Mouse (Mus musculus): ENCODE measurements around the gene Rinl. TPM values are rescaled to one million over a fixed set of nuclear protein-coding genes. Genes with fewer than 3 reads are reported as not detected.

The Rinl gene
- polyA plus RNA-seq, 1 experiment from 2014 or later, result 2.7 TPM

GRCm38 (mm10) chr7:28785161-28785560, 3.6 kb upstream of the Rinl start:
- H3K9ac ChIP-seq, result no peak overlapping the region
- ATAC-seq (ENCODE audit: low FRiP score), result no peak
- 67% methylated on average over 5 of the region's 5 CpGs for WGBS

DNA sequence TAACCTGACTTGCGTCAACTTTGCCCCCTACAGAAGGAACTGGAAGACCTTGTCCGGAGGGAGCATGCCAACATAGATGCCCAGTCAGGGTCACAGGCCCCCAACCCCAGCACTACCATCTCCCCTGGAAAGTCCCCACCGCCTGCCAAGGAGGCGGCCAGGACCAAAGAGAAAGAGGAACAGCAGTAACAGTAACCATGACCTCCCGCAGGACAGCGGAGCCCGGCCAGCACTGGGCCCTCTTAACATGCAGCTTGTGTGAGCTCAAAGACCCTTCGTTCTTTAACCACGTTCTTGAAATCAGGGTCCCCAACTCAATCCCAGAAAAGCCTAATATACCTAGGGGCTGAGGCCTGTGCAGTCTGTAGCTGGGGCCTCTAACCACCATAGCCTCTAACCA, 885 bp upstream of the Rinl start:
- Histone ChIP-seq H3K4me2 (replicated peaks) (no peak overlapping the region), H3K9me3 (replicated peaks) (no peaks in the 10 kb centered on the region), H3K9ac (no peak overlapping the region), H3K4me3 (no peak overlapping the region), H3K4me1 (0 out of 2 replicates have a peak, but pooled peaks cover 2% of the 10 kb centered on the region), H3K36me3 (peaks cover 34% of the 10 kb centered on the region), H3K27me3 (no peaks in the 10 kb centered on the region), H3K27ac (no peak overlapping the region)
- no peak for ATAC-seq (ENCODE audit: low FRiP score)
- WGBS, result 92% methylated on average over 9 of the region's 9 CpGs

More at GRCm38 (mm10) chr7:28785161-28785560, 3.6 kb upstream of the Rinl start:
- no peak overlapping the region for H3K27ac ChIP-seq
- H3K4me1 ChIP-seq, result peaks cover 7% of the 10 kb centered on the region
- no peak overlapping the region for H3K4me2 ChIP-seq (replicated peaks)
- H3K36me3 ChIP-seq, result peaks cover 40% of the 10 kb centered on the region
- H3K9me3 ChIP-seq (replicated peaks), result no peaks in the 10 kb centered on the region
- no peak overlapping the region for H3K4me3 ChIP-seq
- H3K27me3 ChIP-seq, result no peaks in the 10 kb centered on the region

DNA sequence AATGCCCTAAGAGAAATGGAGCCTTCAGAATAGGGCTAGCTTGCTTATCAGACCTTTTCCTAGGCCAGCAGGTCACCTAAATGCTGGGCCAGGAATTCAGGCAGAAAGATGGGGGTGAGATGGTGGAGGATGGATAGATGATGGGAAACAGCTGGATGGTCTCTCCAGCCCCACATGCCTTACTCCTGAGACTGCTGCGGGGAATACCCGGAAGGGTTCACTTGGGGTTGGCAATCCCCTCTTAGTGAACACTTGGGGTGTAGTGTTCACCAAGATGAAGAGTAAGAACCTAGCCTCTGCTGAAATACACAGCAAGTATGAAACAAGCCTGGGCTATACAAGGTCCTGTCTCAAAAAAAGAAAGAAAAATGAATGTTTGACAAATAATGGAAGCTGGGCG, 466 bp downstream of the Rinl start:
- no peak overlapping the region for H3K4me3 ChIP-seq
- WGBS, result 80% methylated on average over 3 of the region's 3 CpGs
- H3K9ac ChIP-seq, result no peak overlapping the region
- H3K4me1 ChIP-seq, result 0 out of 2 replicates have a peak, but pooled peaks cover 2% of the 10 kb centered on the region
- no peak for ATAC-seq (ENCODE audit: low FRiP score)
- peaks cover 24% of the 10 kb centered on the region for H3K36me3 ChIP-seq
- H3K27me3 ChIP-seq, result no peaks in the 10 kb centered on the region
- no peak overlapping the region for H3K27ac ChIP-seq
- no peaks in the 10 kb centered on the region for H3K9me3 ChIP-seq (replicated peaks)
- no peak overlapping the region for H3K4me2 ChIP-seq (replicated peaks)

- no peak overlapping the region for H3K27ac ChIP-seq
- peaks cover 24% of the 10 kb centered on the region for H3K36me3 ChIP-seq
- H3K4me1 ChIP-seq, result 0 out of 2 replicates have a peak, but pooled peaks cover 2% of the 10 kb centered on the region
- no peaks in the 10 kb centered on the region for H3K9me3 ChIP-seq (replicated peaks)
- no peak overlapping the region for H3K9ac ChIP-seq
- 46% methylated on average over 8 of the region's 8 CpGs for WGBS
- H3K27me3 ChIP-seq, result no peaks in the 10 kb centered on the region
- no peak overlapping the region for H3K4me2 ChIP-seq (replicated peaks)
- H3K4me3 ChIP-seq, result no peak overlapping the region
- no peak for ATAC-seq (ENCODE audit: low FRiP score)
Observed at GRCm38 (mm10) chr7:28790066-28790806, 1.5 kb downstream of the Rinl start.

- Histone ChIP-seq H3K4me3 (no peak overlapping the region), H3K27ac (no peak overlapping the region), H3K4me2 (replicated peaks) (no peak overlapping the region), H3K9me3 (replicated peaks) (no peaks in the 10 kb centered on the region), H3K9ac (no peak overlapping the region), H3K36me3 (peaks cover 12% of the 10 kb centered on the region), H3K27me3 (peaks cover 2% of the 10 kb centered on the region; the same call in 1 of the 2 replicates), H3K4me1 (peaks cover 5% of the 10 kb centered on the region)
- no peak for ATAC-seq (ENCODE audit: low FRiP score)
Observed at GRCm38 (mm10) chr7:28791706-28792105, 2.9 kb downstream of the Rinl start.

DNA sequence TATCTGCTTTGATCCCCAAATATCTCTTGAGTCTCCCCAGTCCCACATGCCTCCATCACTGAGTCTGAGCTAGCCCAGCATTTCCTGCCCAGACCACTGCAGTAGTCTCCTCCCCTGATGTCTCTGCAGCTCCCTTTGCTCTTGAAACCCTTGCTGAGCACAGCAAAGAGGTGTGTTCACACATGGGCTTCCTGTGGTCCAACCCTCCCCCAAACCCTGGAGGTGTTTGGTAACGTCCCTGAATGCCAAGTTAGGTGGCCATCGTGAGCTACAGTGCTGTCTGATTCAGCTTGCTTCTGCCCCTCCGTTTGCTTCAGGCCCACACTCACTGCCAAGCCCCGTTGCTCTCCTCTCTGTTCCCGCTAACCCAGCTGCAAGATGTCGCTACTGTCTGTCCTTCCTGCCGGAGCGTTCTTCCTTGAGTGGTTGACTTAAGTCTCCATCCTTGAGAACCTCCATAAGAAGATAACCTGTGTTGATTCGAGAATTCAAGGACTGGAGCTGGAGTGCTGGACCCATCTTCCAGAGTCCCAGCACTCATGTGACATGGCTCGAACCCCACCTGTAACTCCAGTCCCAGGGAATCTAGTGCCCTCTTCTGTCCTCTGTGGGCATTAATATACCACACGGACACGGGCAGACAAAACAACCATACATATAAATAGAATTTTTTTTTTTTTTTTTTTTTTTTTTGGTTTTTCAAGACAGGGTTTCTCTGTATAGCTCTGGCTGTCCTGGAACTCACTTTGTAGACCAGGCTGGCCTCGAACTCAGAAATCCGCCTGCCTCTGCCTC, 3.8 kb downstream of the Rinl start:
- Histone ChIP-seq H3K4me3 (no peak overlapping the region), H3K4me2 (replicated peaks) (no peak overlapping the region), H3K9ac (no peak overlapping the region), H3K27me3 (peaks cover 2% of the 10 kb centered on the region; the same call in 1 of the 2 replicates), H3K9me3 (replicated peaks) (no peaks in the 10 kb centered on the region), H3K36me3 (peaks cover 8% of the 10 kb centered on the region), H3K4me1 (peaks cover 9% of the 10 kb centered on the region), H3K27ac (no peak overlapping the region)
- no peak for ATAC-seq (ENCODE audit: low FRiP score)
- 83% methylated on average over 14 of the region's 14 CpGs for WGBS

DNA sequence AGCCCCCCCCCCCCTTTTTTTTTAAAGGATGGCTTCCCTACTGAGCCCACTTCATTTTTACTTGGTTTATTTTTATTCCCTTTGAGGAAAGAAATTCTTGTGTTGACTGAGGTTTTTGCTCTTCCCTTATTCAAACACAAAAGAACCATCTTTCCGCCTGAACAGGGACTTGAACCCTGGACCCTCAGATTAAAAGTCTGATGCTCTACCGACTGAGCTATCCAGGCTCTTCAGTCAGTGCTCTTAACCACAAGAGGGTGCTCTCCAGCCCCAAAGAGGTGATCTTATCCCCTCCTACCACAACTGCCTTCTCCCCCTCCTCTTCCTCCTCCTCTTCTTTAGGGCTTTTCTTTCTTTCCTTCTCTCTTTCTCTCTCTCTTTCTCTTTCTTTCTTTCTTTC, 5.1 kb downstream of the Rinl start:
- 35% methylated on average over 2 of the region's 2 CpGs for WGBS
- no peak overlapping the region for H3K9ac ChIP-seq
- peaks cover 2% of the 10 kb centered on the region; the same call in 1 of the 2 replicates for H3K27me3 ChIP-seq
- H3K36me3 ChIP-seq, result no peaks in the 10 kb centered on the region
- H3K9me3 ChIP-seq (replicated peaks), result no peaks in the 10 kb centered on the region
- H3K27ac ChIP-seq, result no peak overlapping the region
- H3K4me2 ChIP-seq (replicated peaks), result no peak overlapping the region
- ATAC-seq (ENCODE audit: low FRiP score), result no peak
- H3K4me3 ChIP-seq, result no peak overlapping the region
- peaks cover 7% of the 10 kb centered on the region for H3K4me1 ChIP-seq

DNA sequence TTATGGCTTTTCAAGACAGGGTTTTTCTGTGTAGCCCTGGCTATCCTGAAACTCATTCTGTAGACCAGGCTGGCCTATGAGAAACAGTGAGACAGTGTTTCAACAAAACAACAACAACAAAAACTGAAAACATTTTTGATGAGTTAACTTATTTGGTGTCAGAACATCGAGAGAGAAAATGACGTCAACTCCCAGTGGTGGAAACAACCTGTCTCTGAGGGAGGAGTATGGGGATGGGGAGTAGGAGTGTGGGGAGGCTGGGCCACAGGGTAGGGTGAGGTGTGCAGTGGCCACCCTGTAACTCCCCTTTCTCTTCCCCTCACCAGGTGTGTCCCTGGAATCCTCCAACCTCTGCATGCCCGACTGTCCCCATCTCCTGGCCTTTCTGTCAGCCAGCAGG, 5.7 kb downstream of the Rinl start:
- 81% methylated on average over 3 of the region's 3 CpGs for WGBS
- Histone ChIP-seq H3K27ac (no peak overlapping the region), H3K9me3 (replicated peaks) (no peaks in the 10 kb centered on the region), H3K4me3 (no peak overlapping the region), H3K36me3 (no peaks in the 10 kb centered on the region), H3K4me1 (peaks cover 6% of the 10 kb centered on the region), H3K4me2 (replicated peaks) (no peak overlapping the region), H3K9ac (no peak overlapping the region), H3K27me3 (peaks cover 2% of the 10 kb centered on the region; the same call in 1 of the 2 replicates)
- no peak for ATAC-seq (ENCODE audit: low FRiP score)

GRCm38 (mm10) chr7:28795832-28796231, 7.1 kb downstream of the Rinl start:
- H3K27ac ChIP-seq, result no peak overlapping the region
- H3K9me3 ChIP-seq (replicated peaks), result no peaks in the 10 kb centered on the region
- no peaks in the 10 kb centered on the region for H3K36me3 ChIP-seq
- H3K4me3 ChIP-seq, result no peak overlapping the region
- H3K4me1 ChIP-seq, result peaks cover 6% of the 10 kb centered on the region
- no peak overlapping the region for H3K9ac ChIP-seq
- no peak overlapping the region for H3K4me2 ChIP-seq (replicated peaks)
- WGBS, result 81% methylated on average over 15 of the region's 15 CpGs
- peaks cover 2% of the 10 kb centered on the region; the same call in 1 of the 2 replicates for H3K27me3 ChIP-seq
- ATAC-seq (ENCODE audit: low FRiP score), result no peak

DNA sequence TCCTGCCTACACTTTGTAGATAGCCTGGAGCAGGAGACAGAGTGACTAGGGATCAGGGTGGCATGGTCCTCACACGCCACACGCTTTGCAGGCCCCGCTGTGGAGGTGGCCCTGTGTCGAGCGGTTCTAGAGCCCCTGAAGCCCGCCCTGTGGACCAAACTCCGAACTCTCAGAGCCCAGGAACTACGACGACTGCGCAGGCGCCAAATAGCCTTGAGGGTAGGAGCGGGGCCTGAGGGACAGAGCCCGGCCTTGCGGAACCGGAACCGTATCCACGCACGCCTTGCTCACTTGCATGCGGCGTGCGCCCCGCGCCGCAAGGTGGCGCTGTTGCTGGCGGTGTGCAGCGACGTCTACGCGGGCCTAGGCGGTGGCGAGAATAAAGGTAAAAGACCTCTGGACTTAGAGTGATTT, 7.8 kb downstream of the Rinl start:
- peaks cover 2% of the 10 kb centered on the region; the same call in 1 of the 2 replicates for H3K27me3 ChIP-seq
- peak; percentile 51 for ATAC-seq (ENCODE audit: low FRiP score)
- WGBS, result 18% methylated on average over 32 of the region's 32 CpGs
- no peaks in the 10 kb centered on the region for H3K36me3 ChIP-seq
- peak overlapping the region; percentile 35; the same call in 1 of the 2 replicates for H3K9ac ChIP-seq
- no peak overlapping the region for H3K27ac ChIP-seq
- H3K4me2 ChIP-seq (replicated peaks), result peak overlapping the region; percentile 44
- peak overlapping the region; percentile 10 for H3K4me3 ChIP-seq
- H3K4me1 ChIP-seq, result peaks cover 6% of the 10 kb centered on the region
- no peaks in the 10 kb centered on the region for H3K9me3 ChIP-seq (replicated peaks)

DNA sequence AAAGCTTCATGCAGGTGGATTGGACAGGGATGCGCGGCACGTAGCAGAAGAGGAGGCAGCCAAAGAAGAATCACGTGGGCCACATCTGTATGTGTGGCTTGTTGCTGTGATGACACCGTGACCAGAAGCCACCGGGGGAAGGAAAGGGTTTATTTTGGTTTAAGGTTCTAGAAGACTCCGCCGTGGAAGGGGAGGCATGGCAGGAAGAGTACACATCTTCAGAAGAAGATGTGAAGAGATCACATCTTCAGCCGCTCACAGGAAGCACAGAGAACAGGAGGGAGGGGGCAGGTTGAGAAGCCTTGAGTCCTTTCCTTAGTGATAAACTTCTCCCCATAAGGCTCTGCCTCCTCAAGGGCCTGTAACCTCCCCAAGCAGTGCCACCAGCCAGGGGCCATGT, 11.2 kb downstream of the Rinl start:
- no peak overlapping the region for H3K4me2 ChIP-seq (replicated peaks)
- 96% methylated on average over 9 of the region's 9 CpGs for WGBS
- no peaks in the 10 kb centered on the region for H3K9me3 ChIP-seq (replicated peaks)
- H3K27me3 ChIP-seq, result peaks cover 2% of the 10 kb centered on the region; the same call in 1 of the 2 replicates
- H3K4me3 ChIP-seq, result no peak overlapping the region
- peaks cover 24% of the 10 kb centered on the region for H3K4me1 ChIP-seq
- no peaks in the 10 kb centered on the region for H3K36me3 ChIP-seq
- no peak overlapping the region for H3K9ac ChIP-seq
- ATAC-seq (ENCODE audit: low FRiP score), result no peak
- no peak overlapping the region for H3K27ac ChIP-seq

GRCm38 (mm10) chr7:28801451-28801850, 12.7 kb downstream of the Rinl start:
- H3K9me3 ChIP-seq (replicated peaks), result no peaks in the 10 kb centered on the region
- no peaks in the 10 kb centered on the region for H3K27me3 ChIP-seq
- H3K27ac ChIP-seq, result peak overlapping the region; percentile 71; the same call in 1 of the 2 replicates
- H3K9ac ChIP-seq, result no peak overlapping the region
- no peak overlapping the region for H3K4me3 ChIP-seq
- no peak overlapping the region for H3K4me2 ChIP-seq (replicated peaks)
- H3K36me3 ChIP-seq, result no peaks in the 10 kb centered on the region
- 84% methylated on average over 3 of the region's 3 CpGs for whole genome bisulfite sequencing
- peaks cover 24% of the 10 kb centered on the region for H3K4me1 ChIP-seq
- no peak for ATAC-seq (ENCODE audit: low FRiP score)
